Mouse (Mus musculus) heart, embryonic 15.5 days (tissue): ENCODE measurements around the gene Bcar3. TPM values are rescaled to one million over a fixed set of nuclear protein-coding genes. Genes with fewer than 3 reads are reported as not detected.
A peak's percentile ranks its signal among the peaks of the same experiment; 100 is the strongest.

Experiments
- ATAC-seq: fragments of 200-750 bp; cut with Nextera tagmentation; replicated peaks from 2 replicates; pipeline ENCODE4 v1.8.0; 2017; ENCODE audit warnings: low read depth, moderate TSS enrichment; ENCODE audit not compliant: insufficient number of reproducible peaks, insufficient read depth, low FRiP score
- H3K27ac ChIP-seq: fragments of 300-500 bp; sonication (generic); 2 replicates; pipeline ENCODE4 v1.5.1; 2015; ENCODE audit warnings: mild to moderate bottlenecking, inconsistent platforms
- H3K27me3 ChIP-seq: fragments of 300-500 bp; sonication (generic); 2 replicates; pipeline ENCODE4 v1.6.1; 2015; ENCODE audit warnings: inconsistent platforms
- H3K36me3 ChIP-seq: fragments of 300-500 bp; sonication (generic); 2 replicates; pipeline ENCODE4 v1.6.1; 2015; ENCODE audit warnings: mild to moderate bottlenecking, inconsistent platforms
- H3K4me1 ChIP-seq: fragments of 300-500 bp; sonication (generic); replicated peaks from 2 replicates; pipeline ENCODE4 v1.6.1; 2015; ENCODE audit warnings: inconsistent platforms
- H3K4me2 ChIP-seq: fragments of 300-500 bp; sonication (generic); 2 replicates; pipeline ENCODE4 v1.6.1; 2015; ENCODE audit warnings: inconsistent platforms, mild to moderate bottlenecking, moderate library complexity
- H3K4me3 ChIP-seq: fragments of 300-500 bp; sonication (generic); 2 replicates; pipeline ENCODE4 v1.5.1; 2015; ENCODE audit warnings: mild to moderate bottlenecking, inconsistent platforms
- H3K9ac ChIP-seq: fragments of 300-500 bp; sonication (generic); 2 replicates; pipeline ENCODE4 v1.6.1; 2015; ENCODE audit warnings: mild to moderate bottlenecking, inconsistent platforms
- H3K9me3 ChIP-seq: fragments of 300-500 bp; sonication (generic); replicated peaks from 2 replicates; pipeline ENCODE4 v1.6.1; 2016; ENCODE audit warnings: inconsistent platforms
- WGBS: fragments of 180-500 bp; shearing (Covaris S2); methylation state at CpG from one replicate; pipeline ENCODE4 v1.1.7; 2015; ENCODE audit warnings: mixed read lengths; 5-methylcytosine and 5-hydroxymethylcytosine counted together
- polyA plus RNA-seq: library from polyadenylated mRNA; unstranded; fragments of >200 nt; fragmentation: Nextera tagmentation; extraction: Ambion mirVana; gene quantifications from 2 replicates; pipeline ENCODE4 v1.2.1, GENCODE M21; 2015

Bcar3 gene
- polyA plus RNA-seq, 1 experiment from 2014 or later = 3.9 TPM

DNA sequence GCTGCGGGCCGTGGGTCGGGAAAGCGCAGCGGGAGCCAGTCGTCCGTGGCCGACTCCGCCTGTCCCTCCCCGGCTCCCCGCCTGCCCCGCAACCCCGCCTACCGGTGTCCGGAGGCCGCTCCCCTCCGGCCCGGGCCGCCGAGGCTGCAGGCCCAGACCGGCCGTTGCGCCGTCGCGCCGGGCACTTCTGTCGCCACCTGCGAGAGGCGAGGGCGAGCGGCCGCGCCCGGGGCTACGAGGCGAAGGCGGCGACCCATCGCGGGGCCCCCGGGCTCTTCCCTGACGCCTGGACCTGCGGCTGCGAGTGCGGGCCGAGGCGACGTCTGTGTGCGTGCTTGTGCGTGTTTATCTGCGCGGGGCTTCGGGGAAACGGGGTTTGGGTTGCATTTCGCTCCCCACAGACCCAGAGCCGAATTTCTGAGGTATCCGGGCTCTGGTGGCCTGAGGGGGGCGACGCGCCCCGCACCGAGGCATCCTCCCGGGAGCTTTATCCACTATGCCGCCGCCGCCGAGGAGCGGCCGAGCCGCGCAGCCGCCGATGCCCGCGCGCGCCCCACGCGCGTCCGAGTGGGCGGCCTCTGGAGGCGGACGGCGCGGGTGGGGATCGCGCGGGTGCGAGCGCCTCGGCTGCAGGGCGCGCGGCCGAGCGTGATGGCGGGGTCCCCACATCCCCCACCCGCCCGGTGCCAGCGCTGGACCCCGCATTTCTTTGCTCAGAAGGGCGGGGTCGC lies 548 bp upstream of the Bcar3 start:
- ATAC-seq = peak; percentile 86
- Histone ChIP-seq H3K9me3 (no peaks in the 10 kb centered on the region), H3K9ac (peak overlapping the region; percentile 90), H3K4me3 (peak overlapping the region; percentile 92), H3K27me3 (no peaks in the 10 kb centered on the region), H3K4me1 (peaks cover 20% of the 10 kb centered on the region), H3K36me3 (no peaks in the 10 kb centered on the region), H3K27ac (peak overlapping the region; percentile 95), H3K4me2 (peak overlapping the region; percentile 82)
- under 1% methylated on average over 83 of the region's 105 CpGs for WGBS

DNA sequence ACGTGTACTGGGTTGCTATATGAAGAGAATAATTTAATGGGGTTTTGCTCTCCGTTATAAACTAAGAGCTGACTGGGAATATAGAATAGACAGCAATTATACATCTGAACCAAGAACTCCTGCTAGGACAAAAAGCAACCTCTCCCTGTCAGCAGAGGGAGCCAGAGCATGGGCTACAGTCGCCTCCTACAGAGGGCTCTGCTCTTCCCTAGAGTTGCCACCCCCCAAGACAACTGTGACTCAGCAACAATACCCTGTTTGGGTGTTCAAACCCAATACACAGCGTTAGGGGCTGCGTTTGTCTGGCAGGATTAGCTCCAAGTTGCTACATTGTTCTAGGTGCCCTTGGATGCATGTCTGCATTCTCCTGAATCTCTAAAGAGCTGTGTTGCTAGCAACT lies 1.6 kb downstream of the Bcar3 start:
- ATAC-seq = no peak
- Histone ChIP-seq H3K9me3 (no peaks in the 10 kb centered on the region), H3K36me3 (no peaks in the 10 kb centered on the region), H3K27ac (no peak overlapping the region), H3K9ac (no peak overlapping the region), H3K4me3 (no peak overlapping the region), H3K4me1 (peaks cover 20% of the 10 kb centered on the region), H3K4me2 (no peak overlapping the region), H3K27me3 (no peaks in the 10 kb centered on the region; the same call in 1 of the 2 replicates)
- 10% methylated on average over 5 of the region's 5 CpGs for WGBS

DNA sequence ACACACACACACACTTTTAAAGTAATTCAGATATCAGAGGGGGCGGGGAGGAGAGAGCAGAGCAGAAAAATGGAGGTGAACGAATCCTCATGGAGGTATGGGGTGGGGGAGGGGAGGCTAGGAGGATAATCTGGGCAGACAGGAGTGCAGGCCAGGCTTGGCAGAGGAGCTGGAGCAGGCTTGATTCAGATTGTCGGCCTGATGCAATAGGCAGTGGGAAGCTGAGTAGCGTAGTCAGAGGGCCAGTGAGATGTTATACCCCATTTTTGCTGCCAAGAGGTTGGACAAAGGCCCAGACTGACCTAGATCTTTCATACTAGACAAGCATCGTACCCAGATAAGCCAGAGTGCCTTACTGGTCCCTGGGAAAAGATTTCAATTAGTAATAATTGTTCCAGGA lies 3.0 kb downstream of the Bcar3 start:
- Histone ChIP-seq H3K4me3 (no peak overlapping the region), H3K27ac (no peak overlapping the region), H3K9me3 (no peaks in the 10 kb centered on the region), H3K9ac (no peak overlapping the region), H3K36me3 (no peaks in the 10 kb centered on the region), H3K4me1 (peaks cover 22% of the 10 kb centered on the region), H3K4me2 (no peak overlapping the region), H3K27me3 (no peaks in the 10 kb centered on the region; the same call in 1 of the 2 replicates)
- ATAC-seq = no peak
- WGBS = 49% methylated on average over 5 of the region's 5 CpGs

DNA sequence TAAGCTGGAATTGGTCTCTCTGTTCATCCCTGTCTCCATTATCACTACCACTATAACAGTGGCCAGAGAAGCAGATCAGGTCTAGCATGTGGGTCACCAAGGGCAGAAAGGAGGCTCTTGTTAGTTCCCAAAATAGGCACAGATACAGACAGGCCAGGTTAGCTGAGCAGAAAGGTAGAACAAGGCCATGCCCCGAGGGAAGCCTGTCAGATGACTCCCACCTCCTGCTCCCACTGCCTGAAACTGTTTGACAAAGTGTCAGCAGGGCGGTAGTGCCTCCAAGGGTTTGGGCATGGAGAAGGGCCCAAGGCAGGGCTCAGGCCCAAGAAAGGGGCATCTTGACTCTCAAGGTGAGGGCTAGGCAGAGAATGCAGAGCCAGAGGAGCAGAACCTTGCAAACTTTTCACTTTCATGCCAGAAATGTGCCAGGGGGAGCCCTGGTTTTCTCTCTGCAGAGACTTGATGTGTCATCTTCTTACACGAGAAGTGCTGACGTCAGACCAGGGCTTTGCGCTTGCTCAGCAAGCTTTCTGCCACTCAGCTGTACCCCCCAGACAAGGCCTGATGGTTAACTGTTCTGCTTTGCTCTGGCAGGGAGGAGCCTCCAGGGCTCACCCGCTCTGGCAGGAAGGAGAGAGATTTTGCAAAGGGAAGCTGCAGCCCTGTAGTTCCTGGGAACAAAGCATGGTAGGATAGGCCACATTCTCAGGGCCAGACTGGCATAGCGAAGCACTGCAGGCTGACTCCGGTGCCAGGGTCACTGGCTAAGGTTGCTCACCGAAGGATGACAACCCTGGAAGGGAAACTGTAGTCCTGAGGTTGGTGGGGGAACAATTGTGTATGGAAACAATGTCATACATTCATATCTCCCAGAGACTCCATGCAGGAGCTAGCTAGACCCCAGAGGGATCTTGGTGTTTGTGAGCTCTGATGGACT lies 7.3 kb downstream of the Bcar3 start:
- Histone ChIP-seq H3K9ac (no peak overlapping the region), H3K27me3 (peaks cover 4% of the 10 kb centered on the region), H3K4me1 (peaks cover 11% of the 10 kb centered on the region), H3K4me2 (no peak overlapping the region), H3K36me3 (no peaks in the 10 kb centered on the region), H3K9me3 (no peaks in the 10 kb centered on the region), H3K27ac (no peak overlapping the region), H3K4me3 (no peak overlapping the region)
- ATAC-seq = peak; percentile 29; the same call in 1 of the 2 replicates
- 47% methylated on average over 9 of the region's 9 CpGs for WGBS

DNA sequence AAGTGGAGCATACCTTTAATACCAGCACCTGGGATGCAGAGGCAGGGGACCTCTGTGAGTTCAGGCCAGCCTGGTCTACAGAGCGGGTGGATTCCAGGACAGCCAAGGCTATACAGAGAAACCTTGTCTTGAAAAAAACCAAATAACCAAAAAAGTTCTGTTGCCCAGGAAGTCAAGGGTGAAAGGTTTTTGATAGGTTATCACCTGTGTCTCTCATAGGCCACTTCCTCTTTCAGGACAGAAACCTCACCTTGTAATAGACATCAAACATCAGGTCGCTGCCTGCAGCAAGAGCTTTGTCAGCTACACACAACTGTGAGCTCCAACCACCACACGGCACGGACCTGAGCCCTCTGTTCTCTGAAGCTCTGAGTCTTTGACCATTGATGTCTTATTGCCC lies 10.6 kb downstream of the Bcar3 start:
- peaks cover 30% of the 10 kb centered on the region for H3K27me3 ChIP-seq
- H3K9me3 ChIP-seq = no peaks in the 10 kb centered on the region
- ATAC-seq = no peak
- no peak overlapping the region for H3K4me2 ChIP-seq
- no peak overlapping the region for H3K9ac ChIP-seq
- H3K4me3 ChIP-seq = no peak overlapping the region
- H3K36me3 ChIP-seq = no peaks in the 10 kb centered on the region
- WGBS = 84% methylated on average over 4 of the region's 4 CpGs
- no peak overlapping the region for H3K27ac ChIP-seq
- peaks cover 11% of the 10 kb centered on the region; the same call in 1 of the 2 replicates for H3K4me1 ChIP-seq

DNA sequence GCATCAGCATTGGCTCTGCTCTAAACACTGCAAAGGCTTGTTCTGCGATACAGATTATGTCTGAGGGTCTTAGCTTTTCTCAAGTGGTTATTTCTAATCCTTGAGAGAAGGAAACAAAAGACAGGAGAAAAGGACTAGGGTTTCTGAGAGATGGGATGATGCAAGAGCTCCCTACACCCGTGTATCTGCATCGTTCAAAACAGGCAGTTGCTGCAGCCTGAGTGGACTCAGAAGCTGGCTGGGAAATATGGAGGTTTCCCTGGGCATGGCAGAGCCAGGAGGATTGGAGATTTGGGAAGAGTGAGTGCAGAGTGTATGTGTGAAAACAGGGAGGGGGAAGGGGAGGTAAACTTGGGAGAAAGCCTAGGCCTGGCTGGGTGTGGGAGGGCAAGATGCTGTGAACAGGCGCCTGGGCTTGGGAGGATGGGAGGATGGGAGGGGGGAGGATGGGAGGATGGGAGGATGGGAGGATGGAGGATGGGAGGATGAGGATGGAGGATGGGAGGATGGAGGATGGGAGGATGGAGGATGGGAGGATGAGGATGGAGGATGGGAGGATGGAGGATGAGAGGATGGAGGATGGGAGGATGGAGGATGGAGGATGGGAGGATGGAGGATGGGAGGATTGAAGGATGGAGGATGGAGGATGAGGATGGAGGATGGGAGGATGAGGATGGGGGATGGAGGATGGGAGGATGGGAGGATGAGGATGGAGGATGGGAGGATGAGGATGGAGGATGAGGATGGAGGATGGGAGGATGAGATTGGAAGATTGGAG lies 14.1 kb downstream of the Bcar3 start:
- H3K27me3 ChIP-seq = peaks cover 48% of the 10 kb centered on the region
- no peaks in the 10 kb centered on the region for H3K9me3 ChIP-seq
- 0 out of 2 replicates have a peak, but pooled peaks cover 1% of the 10 kb centered on the region for H3K4me1 ChIP-seq
- H3K4me3 ChIP-seq = no peak overlapping the region
- no peak overlapping the region for H3K9ac ChIP-seq
- 44% methylated on average over 4 of the region's 4 CpGs for WGBS
- H3K4me2 ChIP-seq = no peak overlapping the region
- H3K27ac ChIP-seq = no peak overlapping the region
- ATAC-seq = no peak
- no peaks in the 10 kb centered on the region for H3K36me3 ChIP-seq

DNA sequence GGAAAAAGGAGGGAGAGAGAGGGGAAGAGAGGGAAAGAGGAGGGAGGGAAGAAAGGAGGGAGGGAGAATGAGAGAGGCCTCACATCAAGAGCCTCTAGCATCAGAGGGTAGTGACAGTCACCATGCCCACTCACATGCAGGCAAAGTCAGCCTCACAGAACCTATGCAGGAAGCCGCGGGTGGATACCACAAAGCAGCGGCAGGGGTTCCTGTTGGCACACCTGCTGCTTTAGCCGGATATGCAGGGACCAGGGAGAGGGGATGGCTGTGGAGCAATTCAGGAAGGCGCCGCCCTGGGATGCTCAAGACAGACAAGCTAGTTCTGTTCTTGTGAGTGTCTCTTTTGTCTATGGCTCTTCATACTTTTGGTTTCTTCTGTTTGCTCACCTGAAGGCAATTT lies 15.0 kb downstream of the Bcar3 start:
- ATAC-seq = no peak
- 21% methylated on average over 6 of the region's 6 CpGs for WGBS
- peaks cover 50% of the 10 kb centered on the region for H3K27me3 ChIP-seq
- no peak overlapping the region for H3K27ac ChIP-seq
- no peak overlapping the region for H3K9ac ChIP-seq
- H3K36me3 ChIP-seq = no peaks in the 10 kb centered on the region
- no peak overlapping the region for H3K4me3 ChIP-seq
- H3K9me3 ChIP-seq = no peaks in the 10 kb centered on the region
- H3K4me2 ChIP-seq = no peak overlapping the region
- no peaks in the 10 kb centered on the region for H3K4me1 ChIP-seq

DNA sequence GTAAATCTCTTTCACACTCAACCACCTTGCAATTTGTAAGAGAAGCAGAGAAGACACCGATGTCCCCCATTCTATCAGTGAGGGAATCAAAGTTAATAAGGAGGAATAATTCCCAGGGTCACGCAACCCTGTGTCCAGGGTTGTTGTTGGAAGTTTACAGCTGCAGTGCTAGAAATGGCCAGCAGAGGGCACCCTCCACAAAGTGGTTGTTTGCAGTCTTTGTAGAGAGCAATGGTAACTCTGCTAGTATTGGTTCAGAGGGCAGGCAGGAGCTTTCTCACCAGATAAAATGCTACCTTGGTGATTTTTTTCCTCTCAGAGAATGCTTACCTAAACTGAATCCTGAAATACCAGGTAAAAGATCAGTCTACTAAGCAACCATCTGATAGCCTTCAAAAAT lies 18.1 kb downstream of the Bcar3 start:
- Histone ChIP-seq H3K9ac (no peak overlapping the region), H3K27ac (no peak overlapping the region), H3K27me3 (peaks cover 48% of the 10 kb centered on the region), H3K4me2 (no peak overlapping the region), H3K36me3 (no peaks in the 10 kb centered on the region), H3K4me3 (no peak overlapping the region), H3K4me1 (peaks cover 5% of the 10 kb centered on the region), H3K9me3 (no peaks in the 10 kb centered on the region)
- no peak for ATAC-seq
- WGBS = 21% methylated on average over 2 of the region's 2 CpGs

DNA sequence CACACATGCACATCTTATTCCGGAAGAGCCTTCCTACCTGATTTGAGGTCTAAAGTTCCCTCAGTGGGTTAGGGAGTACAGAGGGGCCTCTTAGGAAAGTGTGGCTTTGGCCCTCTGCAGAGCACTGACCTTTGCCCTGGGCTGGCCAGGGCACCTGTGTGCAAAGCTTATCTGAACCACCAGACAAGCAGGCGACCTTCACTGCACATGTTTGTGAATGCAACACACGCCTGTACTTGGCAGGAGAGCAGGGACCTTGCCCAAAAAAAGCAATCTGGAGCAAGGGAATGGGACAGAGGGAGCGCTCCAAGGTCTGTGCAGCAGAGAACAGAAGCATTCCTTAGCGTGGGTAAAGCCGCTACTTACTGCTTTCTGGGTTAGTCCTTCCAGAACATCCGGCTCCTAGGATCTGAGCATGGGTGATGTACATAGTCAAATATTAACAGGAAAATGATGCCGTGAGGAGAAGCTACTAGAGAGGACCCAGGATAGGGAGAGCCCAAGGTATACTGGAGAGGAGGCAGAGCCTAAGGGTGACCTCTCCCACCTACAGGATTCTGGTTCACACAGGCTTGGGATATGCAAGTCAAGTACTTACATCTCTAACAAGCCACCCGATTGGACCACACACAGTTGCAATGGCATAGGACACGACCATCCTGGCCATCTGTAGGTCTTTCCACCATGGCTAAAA lies 19.1 kb downstream of the Bcar3 start:
- H3K4me1 ChIP-seq = peaks cover 5% of the 10 kb centered on the region
- no peak overlapping the region for H3K4me3 ChIP-seq
- WGBS = 69% methylated on average over 10 of the region's 10 CpGs
- no peak overlapping the region for H3K9ac ChIP-seq
- H3K27me3 ChIP-seq = peaks cover 53% of the 10 kb centered on the region
- H3K27ac ChIP-seq = no peak overlapping the region
- H3K36me3 ChIP-seq = no peaks in the 10 kb centered on the region
- H3K9me3 ChIP-seq = no peaks in the 10 kb centered on the region
- no peak for ATAC-seq
- H3K4me2 ChIP-seq = no peak overlapping the region

DNA sequence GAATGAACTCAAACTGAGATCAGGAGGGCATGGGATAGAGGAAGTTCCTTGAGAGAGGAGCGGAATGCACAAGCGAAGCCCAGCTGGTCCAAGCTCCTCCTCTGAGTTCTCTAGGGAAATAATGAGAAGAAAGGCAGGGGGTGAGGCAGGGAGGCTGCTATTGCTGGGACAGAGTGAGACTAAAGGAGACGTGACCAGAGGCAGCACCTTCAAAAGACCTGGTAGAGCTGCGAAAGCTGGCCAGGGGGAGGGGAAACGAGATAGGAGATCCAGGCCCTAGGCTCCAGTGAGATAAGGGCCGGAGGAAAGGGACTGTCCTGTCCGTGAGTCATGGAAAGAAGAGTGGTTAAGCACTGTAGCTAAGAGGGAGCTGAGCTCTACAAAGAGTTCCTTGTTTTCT lies 20.0 kb downstream of the Bcar3 start:
- WGBS = 19% methylated on average over 7 of the region's 7 CpGs
- no peak overlapping the region for H3K4me3 ChIP-seq
- ATAC-seq = peak; percentile 41; the same call in 1 of the 2 replicates
- H3K27me3 ChIP-seq = peaks cover 53% of the 10 kb centered on the region
- H3K4me2 ChIP-seq = no peak overlapping the region
- H3K36me3 ChIP-seq = no peaks in the 10 kb centered on the region
- H3K4me1 ChIP-seq = peaks cover 5% of the 10 kb centered on the region
- no peak overlapping the region for H3K27ac ChIP-seq
- no peaks in the 10 kb centered on the region for H3K9me3 ChIP-seq
- H3K9ac ChIP-seq = no peak overlapping the region
